11 mouse cellular contexts compared by ENCODE assay signal in genomic region chr1:20428370-20429055, GRCm38 (mm10).
DNase-seq lines count a peak whose midpoint lies in the region; ATAC-seq and TF ChIP-seq lines count a peak whose summit lies in the region.
"Had no signal": no experiment of that assay in that cellular context is flagged by ENCODE, and none has a peak within 500 bp of the region (broad histone marks: within the 10 kb centered on the region; RNA-seq: fewer than 3 reads in every experiment).

No protein-coding gene starts in this region.

- H3K27me3 ChIP-seq in kidney, embryonic 15.5 days, result no peaks in the 10 kb centered on the region
- no peaks in the 10 kb centered on the region for H3K27me3 ChIP-seq in embryonic facial prominence, embryonic 10.5 days (replicated peaks; ENCODE audit: low read depth, poor library complexity, severe bottlenecking)
- H3K27me3 ChIP-seq in hindbrain, embryonic 11.5 days (ENCODE audit: control insufficient read depth, insufficient read depth, low read length), result no peaks in the 10 kb centered on the region
- H3K27me3 ChIP-seq in midbrain, embryonic 16.5 days (ENCODE audit: control insufficient read depth, insufficient read depth, low read depth, low read length), result no peaks in the 10 kb centered on the region
- H3K27me3 ChIP-seq in limb, embryonic 10.5 days (ENCODE audit: low read depth, poor library complexity, severe bottlenecking), result no peaks in the 10 kb centered on the region
- H3K27me3 ChIP-seq in heart, adult 2 months (ENCODE audit: control insufficient read depth, insufficient read depth, low read length), result no peaks in the 10 kb centered on the region

- no peak overlapping the region for H3K9ac ChIP-seq in kidney, embryonic 15.5 days
- H3K9ac ChIP-seq in hindbrain, embryonic 11.5 days (ENCODE audit: low read depth, low read length), result no peak overlapping the region
- H3K9ac ChIP-seq in midbrain, embryonic 16.5 days (ENCODE audit: low read depth, low read length), result peak overlapping the region; percentile 43
- no peak overlapping the region for H3K9ac ChIP-seq in heart, adult 2 months (ENCODE audit: low read depth, low read length)

- no peak overlapping the region for H3K4me3 ChIP-seq in kidney, embryonic 15.5 days (replicated peaks)
- H3K4me3 ChIP-seq in embryonic facial prominence, embryonic 10.5 days, result no peak overlapping the region
- no peak overlapping the region for H3K4me3 ChIP-seq in hindbrain, embryonic 11.5 days (ENCODE audit: low read depth, low read length)
- peak overlapping the region; percentile 2; the same call in 1 of the 2 replicates for H3K4me3 ChIP-seq in midbrain, embryonic 16.5 days (ENCODE audit: low read depth, low read length)
- H3K4me3 ChIP-seq in limb, embryonic 10.5 days, result no peak overlapping the region
- no peak overlapping the region for H3K4me3 ChIP-seq in heart, adult 2 months

- TF ChIP-seq EP300 in heart, adult 2 months (IDR thresholded peaks at IDR 0.05; ENCODE audit: insufficient read depth, low read depth, low read length), result no peak

- WGBS in kidney, embryonic 15.5 days, result 42% methylated on average over 12 of the region's 12 CpGs
- 48% methylated on average over 12 of the region's 12 CpGs for WGBS in embryonic facial prominence, embryonic 10.5 days
- 47% methylated on average over 12 of the region's 12 CpGs for WGBS in hindbrain, embryonic 11.5 days
- WGBS in midbrain, embryonic 16.5 days, result 22% methylated on average over 12 of the region's 12 CpGs
- 80% methylated on average over 12 of the region's 12 CpGs for WGBS in limb, embryonic 10.5 days
- 77% methylated on average over 12 of the region's 12 CpGs for WGBS in heart, adult 2 months

- no peak for TF ChIP-seq POLR2A in heart, adult 2 months (IDR thresholded peaks at IDR 0.05; ENCODE audit: insufficient read depth, low read depth, low read length)

- TF ChIP-seq CTCF in heart, adult 2 months (IDR thresholded peaks at IDR 0.05), result no peak

- intact Hi-C loops in heart, adult 2 months (cut with DNase I), result no loop called here

- peaks cover 8% of the 10 kb centered on the region; the same call in 1 of the 2 replicates for H3K4me1 ChIP-seq in kidney, embryonic 15.5 days
- no peaks in the 10 kb centered on the region for H3K4me1 ChIP-seq in embryonic facial prominence, embryonic 10.5 days
- H3K4me1 ChIP-seq in hindbrain, embryonic 11.5 days (replicated peaks; ENCODE audit: control insufficient read depth, insufficient read depth, low read length), result no peaks in the 10 kb centered on the region
- H3K4me1 ChIP-seq in midbrain, embryonic 16.5 days (ENCODE audit: control insufficient read depth, insufficient read depth, low read length), result peaks cover 8% of the 10 kb centered on the region; the same call in 1 of the 2 replicates
- H3K4me1 ChIP-seq in limb, embryonic 10.5 days, result no peaks in the 10 kb centered on the region
- no peaks in the 10 kb centered on the region for H3K4me1 ChIP-seq in heart, adult 2 months (ENCODE audit: control insufficient read depth, insufficient read depth, low read length)

- no peaks in the 10 kb centered on the region for H3K79me2 ChIP-seq in heart, adult 2 months (replicated peaks; ENCODE audit: control insufficient read depth, insufficient read depth, low read length)

- peak overlapping the region; percentile 32; the same call in 1 of the 2 replicates for H3K27ac ChIP-seq in kidney, embryonic 15.5 days
- no peak overlapping the region for H3K27ac ChIP-seq in embryonic facial prominence, embryonic 10.5 days (replicated peaks)
- no peak overlapping the region for H3K27ac ChIP-seq in hindbrain, embryonic 11.5 days (ENCODE audit: low read depth, low read length)
- peak overlapping the region; percentile 39 for H3K27ac ChIP-seq in midbrain, embryonic 16.5 days (ENCODE audit: low read length)
- no peak overlapping the region for H3K27ac ChIP-seq in limb, embryonic 10.5 days
- no peak overlapping the region for H3K27ac ChIP-seq in heart, adult 2 months

- DNase-seq in kidney, adult 9 months, result no peak
- peak; percentile 11 for DNase-seq in embryonic facial prominence, embryonic 10.5 days (ENCODE audit: low spot score)
- peak; percentile 39 for DNase-seq in hindbrain, embryonic 11.5 days (ENCODE audit: low spot score)
- no peak for DNase-seq in limb, embryonic 10.5 days (ENCODE audit: low spot score)
- no peak for DNase-seq in left cerebral cortex, adult 8-10 months (ENCODE audit: low spot score in 2 of 2)
- no peak for DNase-seq in heart, adult 2 months
- DNase-seq: adrenal gland, postnatal 10 days; cerebellum, adult 11-12 months; lung, adult 18-20 months had no signal

- no peaks in the 10 kb centered on the region for H3K9me3 ChIP-seq in kidney, embryonic 15.5 days (replicated peaks)
- no peaks in the 10 kb centered on the region for H3K9me3 ChIP-seq in embryonic facial prominence, embryonic 10.5 days
- no peaks in the 10 kb centered on the region for H3K9me3 ChIP-seq in hindbrain, embryonic 11.5 days (ENCODE audit: control insufficient read depth, low read length)
- no peaks in the 10 kb centered on the region for H3K9me3 ChIP-seq in midbrain, embryonic 16.5 days (replicated peaks; ENCODE audit: control insufficient read depth, low read length, poor library complexity, severe bottlenecking)
- no peaks in the 10 kb centered on the region for H3K9me3 ChIP-seq in limb, embryonic 10.5 days (replicated peaks)

- peak; percentile 92 for ATAC-seq in kidney, embryonic 15.5 days (replicated peaks; ENCODE audit: low FRiP score)
- ATAC-seq in hindbrain, embryonic 11.5 days (ENCODE audit: low FRiP score), result peak; percentile 90
- ATAC-seq in midbrain, embryonic 16.5 days, result peak; percentile 96

- H3K4me2 ChIP-seq in kidney, embryonic 15.5 days, result no peak overlapping the region; the same call in 1 of the 2 replicates
- H3K4me2 ChIP-seq in hindbrain, embryonic 11.5 days (replicated peaks; ENCODE audit: low read depth, low read length), result no peak overlapping the region
- H3K4me2 ChIP-seq in midbrain, embryonic 16.5 days (ENCODE audit: low read length), result peak overlapping the region; percentile 44

- no peaks in the 10 kb centered on the region for H3K36me3 ChIP-seq in kidney, embryonic 15.5 days
- no peaks in the 10 kb centered on the region for H3K36me3 ChIP-seq in embryonic facial prominence, embryonic 10.5 days (replicated peaks)
- H3K36me3 ChIP-seq in hindbrain, embryonic 11.5 days (ENCODE audit: control insufficient read depth, insufficient read depth, low read length), result no peaks in the 10 kb centered on the region
- no peaks in the 10 kb centered on the region for H3K36me3 ChIP-seq in midbrain, embryonic 16.5 days (ENCODE audit: control insufficient read depth, insufficient read depth, low read length)
- no peaks in the 10 kb centered on the region for H3K36me3 ChIP-seq in limb, embryonic 10.5 days
- no peaks in the 10 kb centered on the region for H3K36me3 ChIP-seq in heart, adult 2 months (ENCODE audit: control insufficient read depth, insufficient read depth, low read length)

Comparison
In these comparisons a context has a peak if more than half of its experiments do, and no peak if none do; other contexts are left out.
1. H3K27ac ChIP-seq: peak in kidney, embryonic 15.5 days (single experiment) and midbrain, embryonic 16.5 days (single experiment); none in embryonic facial prominence, embryonic 10.5 days (single experiment), hindbrain, embryonic 11.5 days (single experiment), limb, embryonic 10.5 days (single experiment) and heart, adult 2 months (single experiment).
2. DNase-seq: peak in embryonic facial prominence, embryonic 10.5 days (single experiment) and hindbrain, embryonic 11.5 days (single experiment); none in kidney, adult 9 months (single experiment), limb, embryonic 10.5 days (single experiment), left cerebral cortex, adult 8-10 months (0 of 2) and heart, adult 2 months (0 of 2).
3. Peak in every context shown above with its lines, with median percentiles within 50 percentile points of each other: ATAC-seq.